ENCODE assay signal across 8 mouse cellular contexts in genomic region chr10:115586246-115587231, GRCm38 (mm10). TPM values are rescaled to one million over a fixed set of nuclear protein-coding genes. Genes with fewer than 3 reads are reported as not detected.
A peak's percentile ranks its signal among the peaks of the same experiment; 100 is the strongest.
DNase-seq lines count a peak whose midpoint lies in the region; ATAC-seq and TF ChIP-seq lines count a peak whose summit lies in the region.

No protein-coding gene starts in this region.

- H3K4me2 ChIP-seq in lung, embryonic 14.5 days, result peak overlapping the region; percentile 96
- peak overlapping the region; percentile 96 for H3K4me2 ChIP-seq in forebrain, embryonic 14.5 days (ENCODE audit: low read length)
- H3K4me2 ChIP-seq in limb, embryonic 12.5 days, result peak overlapping the region; percentile 98
- H3K4me2 ChIP-seq in myocyte (ENCODE audit: low read depth), result peak overlapping the region; percentile 83

- 0 out of 2 replicates have a peak, but pooled peaks cover 5% of the 10 kb centered on the region for H3K4me1 ChIP-seq in lung, embryonic 14.5 days (ENCODE audit: insufficient read depth)
- H3K4me1 ChIP-seq in forebrain, embryonic 14.5 days (ENCODE audit: control insufficient read depth, insufficient read depth, low read length), result peaks cover 7% of the 10 kb centered on the region; the same call in 1 of the 2 replicates
- peaks cover 32% of the 10 kb centered on the region for H3K4me1 ChIP-seq in limb, embryonic 12.5 days (replicated peaks)

- H3K36me3 ChIP-seq in lung, embryonic 14.5 days (ENCODE audit: insufficient read depth), result no peaks in the 10 kb centered on the region
- H3K36me3 ChIP-seq in forebrain, embryonic 14.5 days (ENCODE audit: control insufficient read depth, insufficient read depth, low read length), result no peaks in the 10 kb centered on the region
- H3K36me3 ChIP-seq in limb, embryonic 12.5 days, result no peaks in the 10 kb centered on the region
- H3K36me3 ChIP-seq in myocyte (ENCODE audit: control insufficient read depth, insufficient read depth), result no peaks in the 10 kb centered on the region

- H3K79me2 ChIP-seq in myocyte (ENCODE audit: control insufficient read depth, insufficient read depth), result no peaks in the 10 kb centered on the region

- peak overlapping the region; percentile 29; the same call in 1 of the 2 replicates for H3K9ac ChIP-seq in lung, embryonic 14.5 days
- peak overlapping the region; percentile 59; the same call in 1 of the 2 replicates for H3K9ac ChIP-seq in forebrain, embryonic 14.5 days (ENCODE audit: low read length)
- peak overlapping the region; percentile 53 for H3K9ac ChIP-seq in limb, embryonic 12.5 days (replicated peaks)

- DNase-seq in lung, embryonic 14.5 days, result peak; percentile 60
- no peak for DNase-seq in lung, postnatal 25 days (ENCODE audit: low spot score)
- peak; percentile 6 for DNase-seq in c-Kit-positive CD71-positive TER-119-positive erythroid progenitor cells, embryonic 14.5 days (ENCODE audit: low spot score)
- DNase-seq in forebrain, embryonic 14.5 days (ENCODE audit: low spot score), result peak; percentile 51
- DNase-seq in spleen, postnatal 14 days (ENCODE audit: low spot score in 2 of 2), result no peak
- DNase-seq in thymus, postnatal 25 days, result no peak

- no peak for TF ChIP-seq CTCF in lung, embryonic 14.5 days (IDR thresholded peaks at IDR 0.05; ENCODE audit: low read depth)

- no peak overlapping the region for H3K27ac ChIP-seq in lung, embryonic 14.5 days (ENCODE audit: low read depth)
- H3K27ac ChIP-seq in forebrain, embryonic 14.5 days (ENCODE audit: low read depth, low read length), result no peak overlapping the region
- no peak overlapping the region for H3K27ac ChIP-seq in limb, embryonic 12.5 days

- no peak overlapping the region for H3ac ChIP-seq in myocyte (ENCODE audit: control insufficient read depth, insufficient read length)

- no peaks in the 10 kb centered on the region for H3K9me3 ChIP-seq in lung, embryonic 14.5 days (ENCODE audit: low read depth, low read length)
- no peaks in the 10 kb centered on the region for H3K9me3 ChIP-seq in forebrain, embryonic 14.5 days (replicated peaks; ENCODE audit: control insufficient read depth, low read length)
- no peaks in the 10 kb centered on the region for H3K9me3 ChIP-seq in limb, embryonic 12.5 days

- peaks cover 48% of the 10 kb centered on the region for H3K27me3 ChIP-seq in lung, embryonic 14.5 days (ENCODE audit: insufficient read depth, low read length)
- H3K27me3 ChIP-seq in forebrain, embryonic 14.5 days (replicated peaks; ENCODE audit: control insufficient read depth, insufficient read depth, low read length), result peaks cover 76% of the 10 kb centered on the region
- H3K27me3 ChIP-seq in limb, embryonic 12.5 days, result peaks cover 69% of the 10 kb centered on the region
- H3K27me3 ChIP-seq in myocyte (ENCODE audit: control insufficient read depth, insufficient read depth, insufficient read length), result peaks cover 14% of the 10 kb centered on the region

- WGBS in lung, embryonic 14.5 days, result under 1% methylated on average over 41 of the region's 41 CpGs
- WGBS in forebrain, embryonic 14.5 days, result under 1% methylated on average over 40 of the region's 41 CpGs
- 1% methylated on average over 41 of the region's 41 CpGs for WGBS in limb, embryonic 12.5 days

- peak overlapping the region; percentile 50 for H3K4me3 ChIP-seq in lung, embryonic 14.5 days (ENCODE audit: low read depth, low read length)
- H3K4me3 ChIP-seq in forebrain, embryonic 14.5 days (ENCODE audit: low read depth, low read length), result peak overlapping the region; percentile 54
- H3K4me3 ChIP-seq in limb, embryonic 12.5 days (replicated peaks), result peak overlapping the region; percentile 55
- peak overlapping the region; percentile 6 for H3K4me3 ChIP-seq in myocyte

- peak; percentile 84 for ATAC-seq in lung, embryonic 14.5 days (ENCODE audit: insufficient read depth)
- peak; percentile 70 for ATAC-seq in forebrain, embryonic 14.5 days
- peak; percentile 46 for ATAC-seq in limb, embryonic 12.5 days (ENCODE audit: insufficient number of reproducible peaks, insufficient read depth, low FRiP score, low TSS enrichment, low read depth)

- TF ChIP-seq POLR2A in myocyte (IDR thresholded peaks at IDR 0.05; ENCODE audit: insufficient read length, low read depth), result no peak

TF ChIP-seq in myocyte, 11 proteins besides CTCF, POLR2A, EP300 and RAD21:
- no peak for TF ChIP-seq TCF3 (IDR thresholded peaks at IDR 0.05; ENCODE audit: insufficient read length, low read depth)
- TF ChIP-seq REST (IDR thresholded peaks at IDR 0.05; ENCODE audit: insufficient read depth, insufficient read length), result no peak
- TF ChIP-seq MAX (IDR thresholded peaks at IDR 0.05; ENCODE audit: low read depth), result no peak
- peak; percentile 6 for TF ChIP-seq TCF12 (IDR thresholded peaks at IDR 0.05; ENCODE audit: insufficient read depth, poor library complexity, severe bottlenecking)
- TF ChIP-seq MYOG (IDR thresholded peaks at IDR 0.05; ENCODE audit: control insufficient read depth in 1 of 3, insufficient read depth in 1 of 3, insufficient read length in 2 of 3, low read depth in 2 of 3), result peak in 1 of 3 experiments; percentile 55
- TF ChIP-seq POLR2AphosphoS2 (IDR thresholded peaks at IDR 0.05; ENCODE audit: insufficient read length, low read depth), result no peak
- no peak for TF ChIP-seq SRF (IDR thresholded peaks at IDR 0.05; ENCODE audit: control insufficient read depth, insufficient read length, low read depth)
- TF ChIP-seq E2F4 (IDR thresholded peaks at IDR 0.05; ENCODE audit: insufficient read depth), result no peak
- TF ChIP-seq USF1 (IDR thresholded peaks at IDR 0.05; ENCODE audit: low read depth), result no peak
- peak in 2 of 3 experiments; percentile 76 to 87 for TF ChIP-seq MYOD1 (IDR thresholded peaks at IDR 0.05; ENCODE audit: control insufficient read depth in 1 of 3, insufficient read length in 2 of 3, low read depth in 2 of 3)
- no peak for TF ChIP-seq CEBPB (IDR thresholded peaks at IDR 0.05; ENCODE audit: insufficient read depth, poor library complexity, severe bottlenecking)

RNA-seq across cellular contexts. Expression of gene Lgr5, which starts 1.0 kb away (rescaled TPM):
- 2.4 and 3.5 TPM in 2 replicates for polyA plus RNA-seq in lung, embryonic 14.5 days (2014; fragmentation: Nextera tagmentation; extraction: Ambion mirVana)
- polyA plus RNA-seq in forebrain, embryonic 14.5 days (2014; fragmentation: Nextera tagmentation; extraction: Ambion mirVana), result 0.41 and 0.44 TPM in 2 replicates
- polyA plus RNA-seq in limb, embryonic 12.5 days (2016; fragmentation: Nextera tagmentation; extraction: Ambion mirVana), result 6.6 and 8.9 TPM in 2 replicates
- 0.07 TPM for polyA plus RNA-seq in myocyte (2012; fragmentation: generic; extraction: Trizol)

RNA-seq across cellular contexts. Expression of gene A930009A15Rik, which starts 16.8 kb away (rescaled TPM):
- polyA plus RNA-seq in lung, embryonic 14.5 days (2014; fragmentation: Nextera tagmentation; extraction: Ambion mirVana), result not detected in 2 replicates
- polyA plus RNA-seq in forebrain, embryonic 14.5 days (2014; fragmentation: Nextera tagmentation; extraction: Ambion mirVana), result not detected in 2 replicates
- polyA plus RNA-seq in limb, embryonic 12.5 days (2016; fragmentation: Nextera tagmentation; extraction: Ambion mirVana), result not detected in 2 replicates
- not detected for polyA plus RNA-seq in myocyte (2012; fragmentation: generic; extraction: Trizol)

Comparison
In these comparisons a context has a peak if more than half of its experiments do, and no peak if none do; other contexts are left out.
1. DNase-seq: peak in lung, embryonic 14.5 days (single experiment), c-Kit-positive CD71-positive TER-119-positive erythroid progenitor cells, embryonic 14.5 days (single experiment) and forebrain, embryonic 14.5 days (single experiment); none in lung, postnatal 25 days (single experiment), spleen, postnatal 14 days (0 of 2) and thymus, postnatal 25 days (single experiment).
2. Peak in every context shown above with its lines, with median percentiles within 50 percentile points of each other: ATAC-seq, H3K4me2 ChIP-seq, H3K4me3 ChIP-seq and H3K9ac ChIP-seq.